Mouse (Mus musculus) neural tube, embryonic 14.5 days (tissue): ENCODE results near the gene Mical1. TPM values are rescaled to one million over a fixed set of nuclear protein-coding genes. Genes with fewer than 3 reads are reported as not detected.

Experiments used
- ATAC-seq: fragments of 200-750 bp; cut with Nextera tagmentation; 2 replicates; pipeline ENCODE4 v1.8.0; 2017; ENCODE audit warnings: low read depth, mild to moderate bottlenecking, moderate TSS enrichment, moderate library complexity
- H3K27ac ChIP-seq: fragments of 300-500 bp; sonication (generic); 2 replicates; pipeline ENCODE4 v1.5.1; 2014; ENCODE audit warnings: low read depth, mild to moderate bottlenecking, control low read depth, low read length, moderate library complexity, mixed read lengths
- H3K27me3 ChIP-seq: fragments of 300-500 bp; sonication (generic); 2 replicates; pipeline ENCODE4 v1.6.1; 2014; ENCODE audit warnings: low read length; ENCODE audit not compliant: control insufficient read depth, insufficient read depth
- H3K36me3 ChIP-seq: fragments of 300-500 bp; sonication (generic); 2 replicates; pipeline ENCODE4 v1.6.1; 2014; ENCODE audit warnings: low read length, mixed read lengths; ENCODE audit not compliant: control insufficient read depth, insufficient read depth
- H3K4me1 ChIP-seq: fragments of 300-500 bp; sonication (generic); 2 replicates; pipeline ENCODE4 v1.6.1; 2014; ENCODE audit warnings: low read length; ENCODE audit not compliant: control insufficient read depth, insufficient read depth
- H3K4me2 ChIP-seq: fragments of 300-500 bp; sonication (generic); 2 replicates; pipeline ENCODE4 v1.6.1; 2014; ENCODE audit warnings: mild to moderate bottlenecking, low read depth, low read length, control low read depth
- H3K4me3 ChIP-seq: fragments of 300-500 bp; sonication (generic); 2 replicates; pipeline ENCODE4 v1.5.1; 2014; ENCODE audit warnings: low read depth, low read length, control low read depth, mixed read lengths
- H3K9ac ChIP-seq: fragments of 300-500 bp; sonication (generic); replicated peaks from 2 replicates; pipeline ENCODE4 v1.6.1; 2014; ENCODE audit warnings: low read depth, mild to moderate bottlenecking, control low read depth, low read length, mixed read lengths
- H3K9me3 ChIP-seq: fragments of 300-500 bp; sonication (generic); 2 replicates; pipeline ENCODE4 v1.6.1; 2016; ENCODE audit warnings: low read length; ENCODE audit not compliant: control insufficient read depth
- WGBS: fragments of 180-500 bp; shearing (Covaris S2); extraction: QIAGEN DNeasy Blood & Tissue Kit; methylation state at CpG from one replicate; pipeline ENCODE4 v1.1.7; 2014; 5-methylcytosine and 5-hydroxymethylcytosine counted together
- polyA plus RNA-seq: library from polyadenylated mRNA; unstranded; fragments of >200 nt; fragmentation: Nextera tagmentation; extraction: Ambion mirVana; gene quantifications from 2 replicates; pipeline ENCODE4 v1.2.1, GENCODE M21; 2014

The Mical1 gene
- polyA plus RNA-seq, 1 experiment from 2014 or later: 19.8 TPM

DNA sequence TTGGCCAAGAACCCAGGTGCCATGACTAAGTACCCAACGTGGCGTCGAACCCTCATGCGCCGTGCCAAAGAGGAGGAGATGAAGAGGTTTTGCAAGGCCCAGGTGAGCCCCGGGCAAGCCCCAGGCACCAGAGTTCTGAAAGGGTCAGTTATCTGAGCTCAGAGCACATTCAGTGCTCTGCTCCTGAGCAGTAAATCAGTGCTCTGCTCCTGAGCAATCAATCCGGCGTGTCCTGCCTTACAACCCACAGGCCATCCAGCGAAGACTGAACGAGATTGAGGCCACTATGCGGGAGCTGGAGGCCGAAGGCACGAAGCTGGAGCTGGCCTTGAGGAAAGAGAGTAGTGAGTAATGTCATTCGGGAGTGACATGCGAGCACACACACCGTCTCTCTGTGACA, 9.7 kb downstream of the Mical1 start:
- peaks cover 15% of the 10 kb centered on the region for H3K36me3 ChIP-seq
- no peaks in the 10 kb centered on the region for H3K9me3 ChIP-seq
- 91% methylated on average over 16 of the region's 16 CpGs for WGBS
- H3K4me3 ChIP-seq: no peak overlapping the region
- H3K4me1 ChIP-seq: no peaks in the 10 kb centered on the region; the same call in 1 of the 2 replicates
- H3K4me2 ChIP-seq: no peak overlapping the region
- no peaks in the 10 kb centered on the region for H3K27me3 ChIP-seq
- H3K9ac ChIP-seq: no peak overlapping the region
- ATAC-seq: no peak
- H3K27ac ChIP-seq: no peak overlapping the region

DNA sequence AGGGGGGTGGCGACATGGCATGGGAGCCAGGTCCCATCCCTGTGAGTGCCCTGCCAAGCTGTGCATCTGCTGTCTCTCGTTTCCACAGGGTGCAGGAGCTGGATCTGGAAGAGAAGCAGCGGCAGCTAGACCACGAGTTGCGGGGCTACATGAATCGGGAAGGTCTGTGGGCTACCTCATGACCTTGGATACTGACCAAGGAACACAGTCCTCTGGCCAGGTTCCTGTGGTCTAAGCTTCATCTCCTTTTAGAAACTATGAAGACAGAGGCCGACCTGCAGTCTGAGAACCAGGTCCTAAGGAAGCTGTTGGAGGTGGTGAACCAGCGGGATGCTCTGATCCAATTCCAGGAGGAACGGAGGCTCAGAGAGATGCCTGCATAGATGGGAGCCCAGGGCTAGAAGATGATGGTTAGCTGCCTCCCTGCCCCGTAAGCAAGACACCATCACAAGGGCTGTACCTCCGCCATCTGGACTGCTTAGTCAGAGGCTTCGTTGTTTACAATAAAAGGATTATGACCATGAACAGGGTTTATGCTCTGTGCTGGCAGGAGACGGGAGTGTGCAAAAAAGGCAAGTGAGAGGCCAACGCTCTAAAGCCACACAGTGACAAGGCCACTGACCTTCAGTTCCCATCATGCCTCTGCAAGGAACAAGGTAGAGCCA, 10.5 kb downstream of the Mical1 start:
- H3K36me3 ChIP-seq: peaks cover 15% of the 10 kb centered on the region
- no peak overlapping the region for H3K9ac ChIP-seq
- H3K4me3 ChIP-seq: no peak overlapping the region
- no peak overlapping the region for H3K27ac ChIP-seq
- no peaks in the 10 kb centered on the region for H3K9me3 ChIP-seq
- H3K4me1 ChIP-seq: peaks cover 3% of the 10 kb centered on the region; the same call in 1 of the 2 replicates
- 87% methylated on average over 14 of the region's 14 CpGs for WGBS
- no peak for ATAC-seq
- no peak overlapping the region for H3K4me2 ChIP-seq
- H3K27me3 ChIP-seq: no peaks in the 10 kb centered on the region

- H3K36me3 ChIP-seq: peaks cover 15% of the 10 kb centered on the region; the same call in 1 of the 2 replicates
- no peaks in the 10 kb centered on the region for H3K27me3 ChIP-seq
- peak overlapping the region; percentile 64; the same call in 1 of the 2 replicates for H3K9ac ChIP-seq
- H3K4me3 ChIP-seq: peak overlapping the region; percentile 65; the same call in 1 of the 2 replicates
- no peak overlapping the region for H3K27ac ChIP-seq
- ATAC-seq: no peak
- H3K9me3 ChIP-seq: no peaks in the 10 kb centered on the region
- 45% methylated on average over 7 of the region's 7 CpGs for WGBS
- H3K4me1 ChIP-seq: peaks cover 3% of the 10 kb centered on the region; the same call in 1 of the 2 replicates
- H3K4me2 ChIP-seq: peak overlapping the region; percentile 89
Observed at GRCm38 (mm10) chr10:41488877-41489276, 12.8 kb downstream of the Mical1 start.

GRCm38 (mm10) chr10:41489294-41489693, 13.2 kb downstream of the Mical1 start:
- Histone ChIP-seq H3K4me2 (peak overlapping the region; percentile 89), H3K27me3 (no peaks in the 10 kb centered on the region), H3K4me1 (peaks cover 3% of the 10 kb centered on the region; the same call in 1 of the 2 replicates), H3K4me3 (peak overlapping the region; percentile 65), H3K9me3 (no peaks in the 10 kb centered on the region), H3K27ac (no peak overlapping the region), H3K36me3 (peaks cover 13% of the 10 kb centered on the region; the same call in 1 of the 2 replicates), H3K9ac (peak overlapping the region; percentile 64)
- 39% methylated on average over 8 of the region's 8 CpGs for WGBS
- ATAC-seq: peak; percentile 7; the same call in 1 of the 2 replicates

DNA sequence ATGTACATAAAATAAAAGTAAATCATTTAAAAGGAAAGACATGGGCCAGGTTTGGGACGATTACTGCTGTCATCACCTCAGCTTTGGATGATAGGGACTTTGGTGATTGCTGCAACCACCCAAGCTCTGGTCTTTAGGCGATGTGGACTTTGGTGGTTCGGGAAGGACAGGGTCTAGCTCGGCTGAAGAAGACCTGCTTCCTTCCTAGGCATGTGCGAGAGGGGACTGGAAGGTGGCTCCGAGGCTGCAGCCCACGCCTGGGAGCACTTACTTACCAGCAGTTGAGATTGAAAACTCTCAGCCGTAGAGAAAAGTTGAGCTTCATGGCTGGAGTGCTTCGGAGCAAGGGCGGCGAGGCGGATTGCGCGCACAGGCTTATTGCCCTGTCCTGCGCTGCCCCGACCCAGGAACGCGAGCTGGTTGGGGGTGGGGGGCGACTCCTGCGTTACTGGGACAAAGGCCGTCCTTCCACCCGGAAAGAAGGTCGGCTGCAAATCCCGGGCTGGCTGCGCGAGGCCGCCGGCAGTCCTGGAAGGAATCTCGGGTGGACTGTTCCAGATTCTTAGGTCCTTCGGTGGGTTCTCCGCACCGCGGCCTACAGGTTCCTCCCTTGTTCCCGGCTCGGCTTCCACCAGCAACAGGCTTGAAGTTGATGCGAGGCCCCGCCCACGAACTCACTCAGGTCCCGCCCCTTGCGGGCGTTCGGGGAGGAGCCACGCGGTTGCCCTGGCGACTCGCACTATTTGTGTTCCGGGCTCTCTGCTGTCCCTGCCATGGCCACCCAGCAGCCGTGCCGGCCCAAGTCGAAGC, 13.8 kb downstream of the Mical1 start, which contains the start of the genes Smpd2 and Ppil6:
TSS of gene Smpd2 (minus strand) at position 662 of the 810 bp plus-strand sequence.
TSS of gene Ppil6 (plus strand) at position 732 of the 810 bp plus-strand sequence.
- H3K9ac ChIP-seq: peak within 1 kb of the TSS; percentile 64
- H3K4me3 ChIP-seq: peak within 1 kb of the TSS; percentile 65
- H3K27ac ChIP-seq: peak within 1 kb of the TSS; percentile 40; the same call in 1 of the 2 replicates
- H3K9me3 ChIP-seq: no peaks in the 10 kb centered on the region
- peak within 1 kb of the TSS; percentile 89 for H3K4me2 ChIP-seq
- H3K36me3 ChIP-seq: peaks cover 12% of the 10 kb centered on the region; the same call in 1 of the 2 replicates
- no peaks in the 10 kb centered on the region for H3K27me3 ChIP-seq
- peak; percentile 97 for ATAC-seq
- under 1% methylated on average over 50 of the region's 50 CpGs for WGBS
- peaks cover 3% of the 10 kb centered on the region; the same call in 1 of the 2 replicates for H3K4me1 ChIP-seq

- H3K4me1 ChIP-seq: peaks cover 3% of the 10 kb centered on the region; the same call in 1 of the 2 replicates
- H3K4me2 ChIP-seq: peak overlapping the region; percentile 89
- H3K36me3 ChIP-seq: peaks cover 12% of the 10 kb centered on the region; the same call in 1 of the 2 replicates
- H3K27me3 ChIP-seq: no peaks in the 10 kb centered on the region
- H3K27ac ChIP-seq: no peak overlapping the region
- H3K9me3 ChIP-seq: no peaks in the 10 kb centered on the region
- peak; percentile 68; the same call in 1 of the 2 replicates for ATAC-seq
- H3K4me3 ChIP-seq: peak overlapping the region; percentile 65
- H3K9ac ChIP-seq: peak overlapping the region; percentile 64
- under 1% methylated on average over 29 of the region's 29 CpGs for WGBS
Observed at GRCm38 (mm10) chr10:41490518-41490873, 14.4 kb downstream of the Mical1 start.

- Histone ChIP-seq H3K9ac (no peak overlapping the region), H3K9me3 (no peaks in the 10 kb centered on the region), H3K4me3 (peak overlapping the region; percentile 65; the same call in 1 of the 2 replicates), H3K4me1 (peaks cover 3% of the 10 kb centered on the region; the same call in 1 of the 2 replicates), H3K27ac (no peak overlapping the region), H3K4me2 (peak overlapping the region; percentile 89; the same call in 1 of the 2 replicates), H3K36me3 (0 out of 2 replicates have a peak, but pooled peaks cover 8% of the 10 kb centered on the region), H3K27me3 (no peaks in the 10 kb centered on the region)
- 49% methylated on average over 4 of the region's 4 CpGs for whole genome bisulfite sequencing
- ATAC-seq: no peak
Observed at GRCm38 (mm10) chr10:41491111-41491510, 15.0 kb downstream of the Mical1 start.

DNA sequence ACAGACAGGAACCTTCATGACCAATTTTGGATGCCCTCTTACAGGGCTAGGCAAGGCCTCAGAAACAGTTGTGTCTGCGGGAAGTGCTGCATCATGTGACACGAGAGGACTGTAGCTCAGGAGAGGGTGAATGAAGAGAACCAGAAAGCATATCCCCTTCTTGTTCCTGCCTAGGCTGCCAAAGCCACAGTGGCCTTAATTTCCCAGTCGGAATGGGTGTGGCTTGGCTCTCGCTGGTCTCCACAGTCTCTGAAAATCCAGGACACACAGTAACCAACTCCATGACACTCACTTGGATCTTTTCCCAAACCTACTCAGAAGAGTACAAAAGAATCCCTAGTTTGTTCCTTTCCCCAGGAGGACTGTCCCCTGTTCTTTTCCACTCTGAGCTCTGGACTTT, 24.8 kb downstream of the Mical1 start:
- Histone ChIP-seq H3K4me2 (no peak overlapping the region), H3K4me1 (no peaks in the 10 kb centered on the region), H3K27ac (no peak overlapping the region), H3K27me3 (no peaks in the 10 kb centered on the region), H3K9ac (no peak overlapping the region), H3K9me3 (no peaks in the 10 kb centered on the region), H3K36me3 (no peaks in the 10 kb centered on the region), H3K4me3 (no peak overlapping the region)
- WGBS: 70% methylated on average over 4 of the region's 4 CpGs
- no peak for ATAC-seq
